Mouse (Mus musculus): Measurements from ENCODE around the gene Pabpc1l. TPM values are rescaled to one million over a fixed set of nuclear protein-coding genes. Genes with fewer than 3 reads are reported as not detected.
A peak's percentile ranks its signal among the peaks of the same experiment; 100 is the strongest.

The Pabpc1l gene
- polyA plus RNA-seq, 1 experiment: 2.5 TPM

GRCm38 (mm10) chr2:164038407-164039028, 13.3 kb downstream of the Pabpc1l start:
- Histone ChIP-seq H3K4me1 (ENCODE audit: control insufficient read depth, insufficient read depth, low read length) (no peaks in the 10 kb centered on the region), H3K27me3 (ENCODE audit: control insufficient read depth, insufficient read depth, low read length, poor library complexity, severe bottlenecking) (no peaks in the 10 kb centered on the region), H3K4me3 (ENCODE audit: low read depth, low read length) (no peak overlapping the region), H3K36me3 (ENCODE audit: control insufficient read depth, insufficient read depth, low read length, poor library complexity, severe bottlenecking) (no peaks in the 10 kb centered on the region), H3K9me3 (replicated peaks; ENCODE audit: control insufficient read depth, insufficient read depth, low read length, poor library complexity, severe bottlenecking) (no peaks in the 10 kb centered on the region), H3K27ac (ENCODE audit: insufficient read depth, low read length) (no peak overlapping the region), H3K9ac (ENCODE audit: low read depth, poor library complexity, severe bottlenecking) (no peak overlapping the region)
- TF ChIP-seq CTCF (IDR thresholded peaks at IDR 0.05; ENCODE audit: low read depth, low read length) (no peak), POLR2A (IDR thresholded peaks at IDR 0.05; ENCODE audit: insufficient read depth, low read length) (no peak), EP300 (IDR thresholded peaks at IDR 0.05; ENCODE audit: insufficient read depth, low read depth, low read length) (no peak)

GRCm38 (mm10) chr2:164040949-164041348, 15.7 kb downstream of the Pabpc1l start:
- Histone ChIP-seq H3K27ac (ENCODE audit: insufficient read depth, low read length) (no peak overlapping the region), H3K9ac (ENCODE audit: low read depth, poor library complexity, severe bottlenecking) (no peak overlapping the region), H3K9me3 (replicated peaks; ENCODE audit: control insufficient read depth, insufficient read depth, low read length, poor library complexity, severe bottlenecking) (no peaks in the 10 kb centered on the region), H3K27me3 (ENCODE audit: control insufficient read depth, insufficient read depth, low read length, poor library complexity, severe bottlenecking) (no peaks in the 10 kb centered on the region), H3K4me3 (ENCODE audit: low read depth, low read length) (no peak overlapping the region), H3K36me3 (ENCODE audit: control insufficient read depth, insufficient read depth, low read length, poor library complexity, severe bottlenecking) (no peaks in the 10 kb centered on the region), H3K4me1 (ENCODE audit: control insufficient read depth, insufficient read depth, low read length) (no peaks in the 10 kb centered on the region)
- TF ChIP-seq CTCF (IDR thresholded peaks at IDR 0.05; ENCODE audit: low read depth, low read length) (no peak), POLR2A (IDR thresholded peaks at IDR 0.05; ENCODE audit: insufficient read depth, low read length) (no peak), EP300 (IDR thresholded peaks at IDR 0.05; ENCODE audit: insufficient read depth, low read depth, low read length) (no peak)

- Histone ChIP-seq H3K27ac (ENCODE audit: insufficient read depth, low read length) (no peak overlapping the region), H3K4me1 (ENCODE audit: control insufficient read depth, insufficient read depth, low read length) (no peaks in the 10 kb centered on the region), H3K9ac (ENCODE audit: low read depth, poor library complexity, severe bottlenecking) (no peak overlapping the region), H3K4me3 (ENCODE audit: low read depth, low read length) (no peak overlapping the region), H3K36me3 (ENCODE audit: control insufficient read depth, insufficient read depth, low read length, poor library complexity, severe bottlenecking) (no peaks in the 10 kb centered on the region), H3K27me3 (ENCODE audit: control insufficient read depth, insufficient read depth, low read length, poor library complexity, severe bottlenecking) (no peaks in the 10 kb centered on the region), H3K9me3 (replicated peaks; ENCODE audit: control insufficient read depth, insufficient read depth, low read length, poor library complexity, severe bottlenecking) (no peaks in the 10 kb centered on the region)
- TF ChIP-seq CTCF (IDR thresholded peaks at IDR 0.05; ENCODE audit: low read depth, low read length): no peak
- TF ChIP-seq EP300 (IDR thresholded peaks at IDR 0.05; ENCODE audit: insufficient read depth, low read depth, low read length): no peak
- no peak for TF ChIP-seq POLR2A (IDR thresholded peaks at IDR 0.05; ENCODE audit: insufficient read depth, low read length)
Measured at GRCm38 (mm10) chr2:164041523-164041922, 16.3 kb downstream of the Pabpc1l start.

GRCm38 (mm10) chr2:164047197-164047690, 22.0 kb downstream of the Pabpc1l start:
- Histone ChIP-seq H3K27me3 (ENCODE audit: control insufficient read depth, insufficient read depth, low read length, poor library complexity, severe bottlenecking) (no peaks in the 10 kb centered on the region), H3K9me3 (replicated peaks; ENCODE audit: control insufficient read depth, insufficient read depth, low read length, poor library complexity, severe bottlenecking) (no peaks in the 10 kb centered on the region), H3K9ac (ENCODE audit: low read depth, poor library complexity, severe bottlenecking) (no peak overlapping the region), H3K4me1 (ENCODE audit: control insufficient read depth, insufficient read depth, low read length) (no peaks in the 10 kb centered on the region), H3K27ac (ENCODE audit: insufficient read depth, low read length) (no peak overlapping the region), H3K4me3 (ENCODE audit: low read depth, low read length) (peak overlapping the region; percentile 79), H3K36me3 (ENCODE audit: control insufficient read depth, insufficient read depth, low read length, poor library complexity, severe bottlenecking) (no peaks in the 10 kb centered on the region; the same call in 1 of the 2 replicates)
- TF ChIP-seq EP300 (IDR thresholded peaks at IDR 0.05; ENCODE audit: insufficient read depth, low read depth, low read length): no peak
- peak; percentile 21 for TF ChIP-seq POLR2A (IDR thresholded peaks at IDR 0.05; ENCODE audit: insufficient read depth, low read length)
- no peak for TF ChIP-seq CTCF (IDR thresholded peaks at IDR 0.05; ENCODE audit: low read depth, low read length)

GRCm38 (mm10) chr2:164053767-164054166, 28.5 kb downstream of the Pabpc1l start:
- peaks cover 34% of the 10 kb centered on the region for H3K36me3 ChIP-seq (ENCODE audit: control insufficient read depth, insufficient read depth, low read length, poor library complexity, severe bottlenecking)
- no peaks in the 10 kb centered on the region for H3K27me3 ChIP-seq (ENCODE audit: control insufficient read depth, insufficient read depth, low read length, poor library complexity, severe bottlenecking)
- H3K4me1 ChIP-seq (ENCODE audit: control insufficient read depth, insufficient read depth, low read length): no peaks in the 10 kb centered on the region
- no peak overlapping the region for H3K9ac ChIP-seq (ENCODE audit: low read depth, poor library complexity, severe bottlenecking)
- H3K9me3 ChIP-seq (replicated peaks; ENCODE audit: control insufficient read depth, insufficient read depth, low read length, poor library complexity, severe bottlenecking): no peaks in the 10 kb centered on the region
- TF ChIP-seq CTCF (IDR thresholded peaks at IDR 0.05; ENCODE audit: low read depth, low read length) (no peak), EP300 (IDR thresholded peaks at IDR 0.05; ENCODE audit: insufficient read depth, low read depth, low read length) (no peak), POLR2A (IDR thresholded peaks at IDR 0.05; ENCODE audit: insufficient read depth, low read length) (no peak)
- H3K27ac ChIP-seq (ENCODE audit: insufficient read depth, low read length): no peak overlapping the region
- no peak overlapping the region for H3K4me3 ChIP-seq (ENCODE audit: low read depth, low read length)

- H3K9ac ChIP-seq (ENCODE audit: low read depth, poor library complexity, severe bottlenecking): no peak overlapping the region
- H3K4me1 ChIP-seq (ENCODE audit: control insufficient read depth, insufficient read depth, low read length): no peaks in the 10 kb centered on the region
- no peak overlapping the region for H3K4me3 ChIP-seq (ENCODE audit: low read depth, low read length)
- H3K27ac ChIP-seq (ENCODE audit: insufficient read depth, low read length): no peak overlapping the region
- peaks cover 41% of the 10 kb centered on the region for H3K36me3 ChIP-seq (ENCODE audit: control insufficient read depth, insufficient read depth, low read length, poor library complexity, severe bottlenecking)
- H3K27me3 ChIP-seq (ENCODE audit: control insufficient read depth, insufficient read depth, low read length, poor library complexity, severe bottlenecking): no peaks in the 10 kb centered on the region
- no peaks in the 10 kb centered on the region for H3K9me3 ChIP-seq (replicated peaks; ENCODE audit: control insufficient read depth, insufficient read depth, low read length, poor library complexity, severe bottlenecking)
- TF ChIP-seq EP300 (IDR thresholded peaks at IDR 0.05; ENCODE audit: insufficient read depth, low read depth, low read length): no peak
- no peak for TF ChIP-seq POLR2A (IDR thresholded peaks at IDR 0.05; ENCODE audit: insufficient read depth, low read length)
Measured at GRCm38 (mm10) chr2:164054671-164055070, 29.4 kb downstream of the Pabpc1l start.

All from ES-Bruce4 (cell line).